Mouse (Mus musculus) small intestine, adult 2 months (tissue): ENCODE results near the gene Crip2. TPM values are rescaled to one million over a fixed set of nuclear protein-coding genes. Genes with fewer than 3 reads are reported as not detected.

Source experiments
- H3K27ac ChIP-seq: fragments of 200-500 bp; 2 replicates; pipeline ENCODE4 v1.5.1; 2012; ENCODE audit warnings: low read depth, low read length, control low read depth, inconsistent platforms; ENCODE audit not compliant: insufficient read depth
- H3K27me3 ChIP-seq: fragments of 200-500 bp; 2 replicates; pipeline ENCODE4 v1.6.1; 2012; ENCODE audit warnings: mild to moderate bottlenecking, moderate library complexity, low read length, inconsistent platforms; ENCODE audit not compliant: control insufficient read depth, insufficient read depth
- H3K36me3 ChIP-seq: fragments of 200-500 bp; 2 replicates; pipeline ENCODE4 v1.6.1; 2012; ENCODE audit warnings: mild to moderate bottlenecking, low read length, control low read depth, inconsistent platforms; ENCODE audit not compliant: control insufficient read depth, insufficient read depth
- H3K4me1 ChIP-seq: fragments of 200-500 bp; 2 replicates; pipeline ENCODE4 v1.6.1; 2012; ENCODE audit warnings: low read length, inconsistent platforms, mixed read lengths; ENCODE audit not compliant: control insufficient read depth, insufficient read depth, insufficient read length
- H3K4me3 ChIP-seq: fragments of 200-500 bp; 2 replicates; pipeline ENCODE4 v1.5.1; 2012; ENCODE audit warnings: low read depth, mild to moderate bottlenecking, control low read depth, inconsistent platforms, low read length, moderate library complexity
- CTCF ChIP-seq: fragments of 200-500 bp; IDR thresholded peaks from 2 replicates; pipeline ENCODE4 v1.5.1; 2012; ENCODE audit warnings: low read depth, mild to moderate bottlenecking, control low read depth, inconsistent platforms, low read length, moderate library complexity, mixed read lengths; ENCODE audit not compliant: insufficient replicate concordance, insufficient read length; ENCODE audit errors: extremely low read depth
- POLR2A ChIP-seq: fragments of 200-500 bp; IDR thresholded peaks from 2 replicates; pipeline ENCODE4 v1.6.1; 2012; ENCODE audit warnings: low read depth, mild to moderate bottlenecking, control low read depth, inconsistent platforms, low read length, moderate library complexity
- WGBS: fragments of 180-500 bp; shearing (Covaris S2); methylation state at CpG from one replicate; pipeline ENCODE4 v1.1.7; 2018; 5-methylcytosine and 5-hydroxymethylcytosine counted together
- polyA plus RNA-seq: library from polyadenylated mRNA; depleted of rRNA; stranded (reverse); fragments of >200 nt; gene quantifications from 2 replicates; pipeline ENCODE4 v1.2.3, GENCODE M21; 2012

Gene Crip2
- polyA plus RNA-seq, 1 experiment, result 86.3 TPM

- Histone ChIP-seq H3K27ac (no peak overlapping the region), H3K4me3 (no peak overlapping the region), H3K27me3 (no peaks in the 10 kb centered on the region), H3K4me1 (peaks cover 4% of the 10 kb centered on the region; the same call in 1 of the 2 replicates), H3K36me3 (peaks cover 59% of the 10 kb centered on the region)
- WGBS, result 30% methylated on average over 2 of the region's 2 CpGs
- TF ChIP-seq CTCF, result no peak
- TF ChIP-seq POLR2A, result no peak
Measured at GRCm38 (mm10) chr12:113132567-113132966, 7.5 kb upstream of the Crip2 start.

DNA sequence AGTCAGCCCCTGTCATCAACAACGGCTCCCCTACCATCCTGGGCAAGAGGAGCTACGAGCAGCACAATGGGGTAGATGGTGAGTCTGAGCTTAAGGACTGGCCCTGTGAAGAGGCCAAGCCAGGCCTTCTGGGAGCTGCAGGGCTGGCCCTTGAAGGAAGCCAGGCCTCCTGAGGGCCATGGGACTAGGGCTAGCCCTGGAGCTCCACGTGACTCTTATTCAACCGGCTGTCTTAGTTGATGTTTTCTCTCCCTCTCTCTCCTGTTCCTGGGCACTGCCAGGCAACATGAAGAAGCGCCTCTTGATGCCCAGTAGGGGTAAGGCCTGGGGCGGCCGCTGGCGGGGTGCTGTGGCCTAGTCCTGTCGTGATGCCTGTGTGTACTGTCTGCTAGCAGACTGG, 6.8 kb upstream of the Crip2 start:
- Histone ChIP-seq H3K27ac (no peak overlapping the region), H3K4me3 (no peak overlapping the region), H3K36me3 (peaks cover 53% of the 10 kb centered on the region), H3K4me1 (peaks cover 4% of the 10 kb centered on the region; the same call in 1 of the 2 replicates), H3K27me3 (no peaks in the 10 kb centered on the region)
- 87% methylated on average over 9 of the region's 9 CpGs for WGBS
- TF ChIP-seq CTCF (no peak), POLR2A (no peak)

- no peak for TF ChIP-seq CTCF
- no peak for TF ChIP-seq POLR2A
- H3K27ac ChIP-seq, result no peak overlapping the region
- 59% methylated on average over 5 of the region's 5 CpGs for WGBS
- peaks cover 49% of the 10 kb centered on the region for H3K36me3 ChIP-seq
- peaks cover 4% of the 10 kb centered on the region; the same call in 1 of the 2 replicates for H3K4me1 ChIP-seq
- no peaks in the 10 kb centered on the region for H3K27me3 ChIP-seq
- no peak overlapping the region for H3K4me3 ChIP-seq
Measured at GRCm38 (mm10) chr12:113133861-113134403, 6.1 kb upstream of the Crip2 start.

DNA sequence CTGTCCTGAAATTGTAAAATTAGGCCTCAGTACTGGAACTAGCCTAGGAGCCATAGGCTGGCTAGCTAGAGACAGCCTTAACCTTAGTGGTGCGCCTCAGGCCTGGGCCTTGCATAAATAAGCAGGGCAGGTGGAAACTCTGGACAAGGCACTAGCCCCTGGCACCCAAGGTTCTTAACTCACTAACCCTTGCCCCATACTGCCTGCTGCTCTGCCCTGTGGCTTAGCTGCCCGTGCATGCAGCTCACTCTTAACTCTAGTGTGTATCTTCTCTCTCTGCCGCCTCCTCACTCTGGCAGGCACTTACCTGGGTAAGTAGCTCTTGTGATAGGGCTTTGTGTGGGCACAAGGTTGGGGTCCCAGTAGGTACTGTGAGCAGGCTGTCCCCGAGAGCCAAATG, 5.5 kb upstream of the Crip2 start:
- H3K4me3 ChIP-seq, result no peak overlapping the region
- peaks cover 45% of the 10 kb centered on the region for H3K36me3 ChIP-seq
- H3K27ac ChIP-seq, result no peak overlapping the region
- TF ChIP-seq CTCF (no peak), POLR2A (no peak)
- H3K4me1 ChIP-seq, result peaks cover 4% of the 10 kb centered on the region; the same call in 1 of the 2 replicates
- H3K27me3 ChIP-seq, result no peaks in the 10 kb centered on the region
- 94% methylated on average over 4 of the region's 4 CpGs for whole genome bisulfite sequencing

DNA sequence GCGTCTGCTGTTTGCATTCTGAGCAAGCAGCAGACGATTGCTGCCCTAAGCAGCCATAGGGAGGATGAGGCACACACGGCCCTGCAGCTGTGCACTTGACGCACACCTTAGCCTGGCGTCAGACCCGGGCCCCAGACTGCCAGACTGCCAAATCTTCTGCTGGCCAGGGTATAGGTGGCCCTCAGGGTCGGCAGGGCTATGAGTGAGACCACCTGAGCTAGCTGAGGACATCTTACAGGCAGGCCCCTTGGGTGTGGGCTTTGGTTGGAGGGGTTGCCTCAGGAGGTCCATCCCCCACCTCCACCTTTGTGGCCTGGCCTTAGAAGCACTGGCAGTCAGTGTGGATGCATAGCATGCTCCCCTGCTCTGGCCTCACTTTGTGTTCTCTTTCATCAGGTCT, 4.6 kb upstream of the Crip2 start:
- peaks cover under 1% of the 10 kb centered on the region; the same call in 1 of the 2 replicates for H3K27me3 ChIP-seq
- peaks cover 10% of the 10 kb centered on the region for H3K4me1 ChIP-seq
- peaks cover 38% of the 10 kb centered on the region for H3K36me3 ChIP-seq
- H3K27ac ChIP-seq, result no peak overlapping the region
- TF ChIP-seq POLR2A, result no peak
- no peak for TF ChIP-seq CTCF
- no peak overlapping the region for H3K4me3 ChIP-seq
- WGBS, result 91% methylated on average over 7 of the region's 7 CpGs

GRCm38 (mm10) chr12:113136492-113137020, 3.5 kb upstream of the Crip2 start:
- H3K36me3 ChIP-seq, result peaks cover 28% of the 10 kb centered on the region
- peaks cover 9% of the 10 kb centered on the region; the same call in 1 of the 2 replicates for H3K27me3 ChIP-seq
- H3K4me1 ChIP-seq, result peaks cover 15% of the 10 kb centered on the region
- H3K27ac ChIP-seq, result no peak overlapping the region
- TF ChIP-seq CTCF (no peak), POLR2A (no peak)
- H3K4me3 ChIP-seq, result no peak overlapping the region
- WGBS, result 88% methylated on average over 17 of the region's 17 CpGs

DNA sequence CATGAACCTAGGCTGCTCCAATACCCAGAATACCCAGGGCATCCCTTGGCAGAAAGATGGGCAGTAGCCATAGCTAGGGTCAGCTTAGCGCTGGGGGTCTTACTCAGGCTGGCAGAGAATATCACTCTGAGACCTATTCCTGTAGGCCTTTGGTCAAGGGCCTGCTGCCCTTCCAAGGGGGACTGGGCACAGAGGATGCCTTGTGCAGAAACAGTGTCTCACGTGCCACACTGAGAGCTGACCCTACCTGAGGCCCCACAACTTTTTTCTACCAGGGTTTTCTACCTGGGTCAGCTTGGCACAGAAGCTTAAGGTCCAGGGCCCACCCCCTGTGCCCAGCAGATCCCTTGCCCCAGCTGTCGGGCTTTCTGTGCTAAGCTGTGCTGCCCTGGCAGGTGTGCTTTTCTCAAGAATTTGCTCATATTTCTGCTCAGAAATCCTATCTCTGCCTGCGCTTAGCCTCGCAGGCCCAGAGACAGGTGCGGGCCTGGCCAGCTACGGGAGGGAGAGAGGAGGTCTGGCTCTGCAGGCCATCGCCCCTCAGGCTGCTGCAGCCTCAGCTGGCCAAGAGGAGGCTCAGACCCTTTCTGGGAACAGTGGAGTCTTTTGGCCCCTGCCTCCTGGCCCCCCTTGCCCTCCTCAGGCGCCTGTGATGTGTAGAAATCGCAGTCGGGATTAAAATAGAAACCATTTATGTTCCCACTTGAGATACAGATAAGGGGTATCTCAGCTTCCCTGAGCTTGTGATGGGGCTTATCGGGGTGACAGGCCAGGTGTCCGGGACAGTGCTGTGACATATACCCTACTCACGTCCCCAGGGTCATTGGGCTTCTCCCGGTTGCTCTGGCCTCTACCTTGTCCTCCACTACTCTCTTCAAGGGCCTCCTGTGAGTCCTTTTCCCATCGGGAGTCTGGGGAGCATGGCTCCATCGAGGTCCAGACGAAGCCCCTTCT, 2.5 kb upstream of the Crip2 start:
- WGBS, result 85% methylated on average over 18 of the region's 18 CpGs
- H3K4me1 ChIP-seq, result peaks cover 15% of the 10 kb centered on the region
- no peak overlapping the region for H3K27ac ChIP-seq
- peaks cover 23% of the 10 kb centered on the region for H3K36me3 ChIP-seq
- peaks cover 19% of the 10 kb centered on the region for H3K27me3 ChIP-seq
- no peak overlapping the region for H3K4me3 ChIP-seq
- TF ChIP-seq CTCF (no peak), POLR2A (no peak)
